Mouse (Mus musculus) lung, postnatal 25 days (tissue): Measurements from ENCODE around the gene Spag8.
A peak's percentile ranks its signal among the peaks of the same experiment; 100 is the strongest.

Source experiments
- DNase-seq: peaks from one replicate; pipeline ENCODE4 v3.0.0; 2022; ENCODE audit warnings: low spot score

Gene Spag8

GRCm38 (mm10) chr4:43653161-43654015 lies at the start of gene Spag8:
TSS of gene Spag8 (minus strand) at chr4:43653594.
- peak; percentile 74 for DNase-seq

- no peak for DNase-seq
Measured at GRCm38 (mm10) chr4:43700707-43701106, 47.3 kb upstream of the Spag8 start, which contains the start of gene Olfr70. TSS of gene Olfr70 (minus strand) at chr4:43700807.

GRCm38 (mm10) chr4:43696561-43696960 lies 43.2 kb upstream of the Spag8 start:
- DNase-seq, result no peak

GRCm38 (mm10) chr4:43695249-43695671 lies 41.9 kb upstream of the Spag8 start:
- DNase-seq, result peak; percentile 77

GRCm38 (mm10) chr4:43694439-43695248 lies 41.2 kb upstream of the Spag8 start:
- DNase-seq, result no peak

- peak; percentile 59 for DNase-seq
Measured at GRCm38 (mm10) chr4:43693806-43694241, 40.4 kb upstream of the Spag8 start.

GRCm38 (mm10) chr4:43691026-43691425 lies 37.6 kb upstream of the Spag8 start:
- DNase-seq, result no peak

- DNase-seq, result no peak
Measured at GRCm38 (mm10) chr4:43690021-43690420, 36.6 kb upstream of the Spag8 start.

- DNase-seq, result no peak
Measured at GRCm38 (mm10) chr4:43679416-43680043, 26.1 kb upstream of the Spag8 start.

- DNase-seq, result no peak
Measured at GRCm38 (mm10) chr4:43678541-43678940, 25.1 kb upstream of the Spag8 start.

GRCm38 (mm10) chr4:43675608-43676007 lies 22.2 kb upstream of the Spag8 start:
- no peak for DNase-seq

- no peak for DNase-seq
Measured at GRCm38 (mm10) chr4:43674974-43675373, 21.6 kb upstream of the Spag8 start.

GRCm38 (mm10) chr4:43673703-43674102 lies 20.3 kb upstream of the Spag8 start:
- no peak for DNase-seq

GRCm38 (mm10) chr4:43672070-43672469 lies 18.7 kb upstream of the Spag8 start:
- DNase-seq, result peak; percentile 89

GRCm38 (mm10) chr4:43669428-43669794 lies 16.0 kb upstream of the Spag8 start:
- peak; percentile 76 for DNase-seq

- DNase-seq, result peak; percentile 93
Measured at GRCm38 (mm10) chr4:43668782-43669427, 15.5 kb upstream of the Spag8 start, which contains the start of the genes Tmem8b and Fam221b. TSS of gene Tmem8b (plus strand) at chr4:43668971. TSS of gene Fam221b (minus strand) at chr4:43669145.

- no peak for DNase-seq
Measured at GRCm38 (mm10) chr4:43666412-43666811, 13.0 kb upstream of the Spag8 start.

GRCm38 (mm10) chr4:43657146-43657545 lies 3.8 kb upstream of the Spag8 start:
- no peak for DNase-seq

GRCm38 (mm10) chr4:43656339-43657109 lies 3.1 kb upstream of the Spag8 start, which contains the start of gene Hint2:
TSS of gene Hint2 (minus strand) at chr4:43656466.
- peak; percentile 97 for DNase-seq

- DNase-seq, result no peak
Measured at GRCm38 (mm10) chr4:43655656-43656338, 2.4 kb upstream of the Spag8 start.
